Mouse (Mus musculus): Measurements from ENCODE around the gene Gm5901.

DNA sequence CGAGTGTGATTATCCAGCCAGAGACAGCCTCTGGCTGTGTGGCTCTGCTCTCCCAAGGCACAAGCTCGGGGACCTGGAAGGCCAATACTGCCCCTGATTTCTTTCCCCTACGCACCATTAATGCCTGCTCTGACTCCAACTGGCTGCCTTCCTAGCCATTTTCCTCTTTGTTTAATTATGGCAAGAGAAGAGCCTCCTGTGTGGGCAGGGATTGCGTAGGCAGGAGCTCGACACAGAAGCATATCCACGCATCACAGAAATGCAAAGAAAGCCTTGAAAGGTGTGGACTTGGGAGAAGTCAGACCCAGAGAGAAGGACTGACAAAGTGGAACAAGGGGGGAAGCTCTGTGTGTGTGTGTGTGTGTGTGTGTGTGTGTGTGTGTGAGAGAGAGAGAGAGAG is 39.5 kb downstream of the Gm5901 start:
- TF ChIP-seq CTCF (IDR thresholded peaks at IDR 0.05; ENCODE audit: low read depth) (no peak), EP300 (IDR thresholded peaks at IDR 0.05; ENCODE audit: low read depth) (no peak)
